Mouse (Mus musculus) midbrain, embryonic 10.5 days (tissue): Measurements from ENCODE around the gene Cspg4. TPM values are rescaled to one million over a fixed set of nuclear protein-coding genes. Genes with fewer than 3 reads are reported as not detected.

Experiments used
- DNase-seq: peaks from one replicate; pipeline ENCODE4 v3.0.0-alpha.2; 2017; ENCODE audit warnings: low spot score
- H3K27ac ChIP-seq: fragments of 300-500 bp; sonication (generic); replicated peaks from 2 replicates; pipeline ENCODE4 v1.5.1; 2016; ENCODE audit warnings: mild to moderate bottlenecking
- H3K27me3 ChIP-seq: fragments of 300-500 bp; sonication (generic); 2 replicates; pipeline ENCODE4 v1.6.1; 2016; ENCODE audit warnings: low read depth, mild to moderate bottlenecking; ENCODE audit not compliant: poor library complexity, severe bottlenecking
- H3K36me3 ChIP-seq: fragments of 300-500 bp; sonication (generic); 2 replicates; pipeline ENCODE4 v1.6.1; 2016; ENCODE audit warnings: mild to moderate bottlenecking, moderate library complexity
- H3K4me1 ChIP-seq: fragments of 300-500 bp; sonication (generic); 2 replicates; pipeline ENCODE4 v1.6.1; 2016
- H3K4me3 ChIP-seq: fragments of 300-500 bp; sonication (generic); 2 replicates; pipeline ENCODE4 v1.5.1; 2016; ENCODE audit warnings: mild to moderate bottlenecking, moderate library complexity
- H3K9me3 ChIP-seq: fragments of 300-500 bp; sonication (generic); replicated peaks from 2 replicates; pipeline ENCODE4 v1.6.1; 2016; ENCODE audit warnings: mild to moderate bottlenecking
- WGBS: fragments of 180-500 bp; shearing (Covaris S2); methylation state at CpG from one replicate; pipeline ENCODE4 v1.1.7; 2016; 5-methylcytosine and 5-hydroxymethylcytosine counted together
- polyA plus RNA-seq: library from polyadenylated mRNA; unstranded; fragments of >200 nt; fragmentation: Nextera tagmentation; extraction: Ambion mirVana; gene quantifications from 2 replicates; pipeline ENCODE4 v1.2.1, GENCODE M21; 2016

The Cspg4 gene
- polyA plus RNA-seq = 0.91 and 1.7 TPM in 2 replicates

- 3% methylated on average over 24 of the region's 24 CpGs for WGBS
- Histone ChIP-seq H3K4me3 (peak within 1 kb of the TSS; percentile 50), H3K27me3 (peaks cover 58% of the 10 kb centered on the region), H3K27ac (peak within 1 kb of the TSS; percentile 52; the same call in 1 of the 2 replicates), H3K36me3 (no peaks in the 10 kb centered on the region), H3K4me1 (peaks cover 36% of the 10 kb centered on the region), H3K9me3 (no peaks in the 10 kb centered on the region)
- peak; percentile 57 for DNase-seq
These were observed at the start of gene Cspg4 for GRCm38 (mm10) chr9:56864832-56865231. Gene Cspg4, plus strand, starts transcription at chr9:56865033.

- WGBS = 6% methylated on average over 3 of the region's 3 CpGs
- Histone ChIP-seq H3K9me3 (no peaks in the 10 kb centered on the region), H3K27me3 (peaks cover 41% of the 10 kb centered on the region), H3K36me3 (no peaks in the 10 kb centered on the region), H3K4me1 (peaks cover 15% of the 10 kb centered on the region), H3K27ac (no peak overlapping the region), H3K4me3 (peak overlapping the region; percentile 51)
- DNase-seq = peak; percentile 29
These were observed 39.9 kb upstream of the Cspg4 start for GRCm38 (mm10) chr9:56824900-56825299.

DNA sequence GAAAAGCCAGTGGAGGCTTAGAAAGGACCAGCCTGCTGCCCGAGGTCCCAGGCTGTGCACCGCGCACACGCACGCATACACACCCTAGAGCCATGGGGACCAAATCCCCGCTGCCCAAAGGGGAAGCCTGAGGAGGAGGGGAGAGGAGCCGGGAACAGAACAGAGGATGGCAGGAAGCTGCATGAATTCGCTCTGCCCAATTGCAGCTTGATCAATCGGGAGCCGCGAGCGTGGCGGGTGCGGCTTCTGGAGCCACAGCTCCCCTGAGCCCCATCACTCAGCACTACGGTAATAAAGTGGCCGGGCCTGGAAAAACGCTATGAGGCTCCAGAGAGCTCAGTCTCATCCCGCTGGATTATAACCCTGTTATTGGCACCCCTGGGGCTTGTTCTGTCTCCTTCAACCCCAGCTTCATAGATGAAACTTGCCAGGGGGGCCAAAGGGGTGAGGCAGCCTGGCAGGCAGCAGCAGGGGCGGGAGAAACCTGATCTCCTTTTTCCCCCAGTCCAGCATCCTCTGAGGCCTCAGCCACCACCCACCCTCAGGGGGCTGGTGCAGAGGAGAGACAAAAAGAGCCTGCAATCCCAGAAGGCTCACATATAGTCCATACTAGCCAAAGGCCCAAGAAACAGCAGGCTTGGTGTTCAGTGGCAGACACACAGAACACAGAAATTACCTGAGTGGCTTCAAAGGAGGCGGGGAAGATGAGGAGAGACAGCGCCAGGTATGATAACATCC, 39.2 kb upstream of the Cspg4 start:
- H3K27ac ChIP-seq = peak overlapping the region; percentile 65

DNA sequence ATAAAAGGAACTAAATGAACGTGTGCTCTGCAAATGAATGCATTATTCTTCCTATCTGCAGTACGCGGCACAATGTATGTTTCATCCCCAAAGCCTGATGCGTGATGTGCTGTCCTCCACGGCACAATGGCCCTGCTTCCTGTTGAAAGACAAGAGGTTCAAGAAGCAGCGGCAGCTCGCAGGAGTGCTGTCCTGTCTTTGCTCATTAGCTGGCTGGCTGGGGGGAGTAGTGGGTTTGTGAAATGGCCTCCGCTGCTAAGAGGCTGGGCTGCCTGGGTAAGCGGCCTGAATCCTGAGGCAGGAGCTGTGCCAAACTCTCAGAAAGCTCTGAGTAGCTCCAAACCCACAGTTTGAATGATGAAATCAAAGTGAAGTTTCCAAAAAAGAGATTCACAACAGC, 36.7 kb upstream of the Cspg4 start:
- DNase-seq = no peak
- Histone ChIP-seq H3K4me1 (peaks cover 36% of the 10 kb centered on the region), H3K36me3 (no peaks in the 10 kb centered on the region), H3K27me3 (peaks cover 54% of the 10 kb centered on the region), H3K4me3 (no peak overlapping the region), H3K9me3 (no peaks in the 10 kb centered on the region), H3K27ac (no peak overlapping the region)
- 49% methylated on average over 9 of the region's 9 CpGs for WGBS

More for the DNA sequence above, 39.2 kb upstream of the Cspg4 start:
- peak; percentile 39 for DNase-seq
- no peaks in the 10 kb centered on the region for H3K9me3 ChIP-seq
- WGBS = 12% methylated on average over 21 of the region's 21 CpGs
- H3K4me1 ChIP-seq = peaks cover 23% of the 10 kb centered on the region
- H3K36me3 ChIP-seq = no peaks in the 10 kb centered on the region
- H3K27me3 ChIP-seq = peaks cover 43% of the 10 kb centered on the region
- peak overlapping the region; percentile 51 for H3K4me3 ChIP-seq

DNA sequence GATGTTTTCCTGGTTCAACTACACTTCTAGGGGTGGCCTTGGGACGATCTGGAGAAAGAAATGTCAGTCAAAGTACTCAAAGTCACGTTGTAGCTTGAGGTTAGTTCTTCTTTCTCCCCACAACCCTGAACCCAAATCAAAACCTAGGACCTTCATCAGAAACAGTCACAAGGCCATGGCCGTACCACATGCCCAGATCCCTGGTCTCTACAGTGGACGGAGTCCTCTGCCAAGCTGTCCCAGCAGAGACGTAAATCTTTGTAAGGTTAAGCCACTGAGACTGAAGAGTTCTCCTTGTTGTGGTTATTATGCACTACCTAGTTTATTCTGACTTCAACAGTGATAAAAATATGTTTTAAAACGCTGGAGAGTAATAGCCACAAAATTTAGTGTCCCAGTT, 36.0 kb upstream of the Cspg4 start:
- Histone ChIP-seq H3K36me3 (no peaks in the 10 kb centered on the region), H3K4me1 (peaks cover 39% of the 10 kb centered on the region), H3K9me3 (no peaks in the 10 kb centered on the region), H3K27ac (no peak overlapping the region), H3K4me3 (no peak overlapping the region), H3K27me3 (peaks cover 57% of the 10 kb centered on the region)
- no peak for DNase-seq
- WGBS = 88% methylated on average over 6 of the region's 6 CpGs

- Histone ChIP-seq H3K4me3 (no peak overlapping the region), H3K4me1 (peaks cover 34% of the 10 kb centered on the region), H3K36me3 (no peaks in the 10 kb centered on the region), H3K27ac (peak overlapping the region; percentile 28; the same call in 1 of the 2 replicates), H3K27me3 (peaks cover 48% of the 10 kb centered on the region), H3K9me3 (no peaks in the 10 kb centered on the region)
- 16% methylated on average over 4 of the region's 4 CpGs for WGBS
- DNase-seq = no peak
These were observed 34.7 kb upstream of the Cspg4 start for GRCm38 (mm10) chr9:56830162-56830561.

DNA sequence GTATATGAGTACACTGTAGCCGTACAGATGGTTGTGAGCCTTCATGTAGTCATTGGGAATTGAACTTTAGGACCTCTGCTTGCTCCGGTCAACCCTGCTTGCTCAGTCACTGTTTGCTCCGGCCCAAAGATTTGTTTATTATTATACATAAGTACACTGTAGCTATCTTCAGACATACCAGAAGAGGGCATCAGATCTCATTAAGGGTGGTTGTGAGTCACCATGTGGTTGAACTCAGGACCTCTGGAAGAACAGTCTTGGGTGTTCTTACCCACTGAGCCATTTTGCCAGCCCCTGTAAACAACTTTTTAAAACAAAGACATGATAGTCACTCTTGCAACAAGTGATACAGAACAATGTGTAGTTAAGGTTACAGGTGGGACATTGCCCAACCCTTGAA, 32.9 kb upstream of the Cspg4 start:
- peaks cover 33% of the 10 kb centered on the region for H3K27me3 ChIP-seq
- 86% methylated on average over 3 of the region's 3 CpGs for WGBS

GRCm38 (mm10) chr9:56832900-56833299, 31.9 kb upstream of the Cspg4 start:
- Histone ChIP-seq H3K36me3 (no peaks in the 10 kb centered on the region), H3K27ac (no peak overlapping the region), H3K9me3 (no peaks in the 10 kb centered on the region), H3K4me1 (peaks cover 24% of the 10 kb centered on the region), H3K27me3 (peaks cover 26% of the 10 kb centered on the region; the same call in 1 of the 2 replicates), H3K4me3 (no peak overlapping the region)
- WGBS = 42% methylated on average over 6 of the region's 6 CpGs
- DNase-seq = no peak

More for the DNA sequence above, 32.9 kb upstream of the Cspg4 start:
- no peak for DNase-seq
- Histone ChIP-seq H3K4me1 (peaks cover 24% of the 10 kb centered on the region), H3K9me3 (no peaks in the 10 kb centered on the region), H3K4me3 (no peak overlapping the region), H3K27ac (no peak overlapping the region), H3K36me3 (no peaks in the 10 kb centered on the region)

- Histone ChIP-seq H3K4me1 (peaks cover 21% of the 10 kb centered on the region), H3K4me3 (no peak overlapping the region), H3K36me3 (no peaks in the 10 kb centered on the region), H3K27ac (no peak overlapping the region), H3K9me3 (no peaks in the 10 kb centered on the region), H3K27me3 (peaks cover 20% of the 10 kb centered on the region; the same call in 1 of the 2 replicates)
- WGBS = 86% methylated on average over 5 of the region's 5 CpGs
- no peak for DNase-seq
These were observed 29.7 kb upstream of the Cspg4 start for GRCm38 (mm10) chr9:56835152-56835551.

- H3K36me3 ChIP-seq = no peaks in the 10 kb centered on the region
- H3K27ac ChIP-seq = no peak overlapping the region
- no peak for DNase-seq
- peaks cover 11% of the 10 kb centered on the region for H3K4me1 ChIP-seq
- peaks cover 15% of the 10 kb centered on the region for H3K27me3 ChIP-seq
- no peaks in the 10 kb centered on the region for H3K9me3 ChIP-seq
- WGBS = 73% methylated on average over 5 of the region's 5 CpGs
- no peak overlapping the region for H3K4me3 ChIP-seq
These were observed 24.1 kb upstream of the Cspg4 start for GRCm38 (mm10) chr9:56840721-56841120.

GRCm38 (mm10) chr9:56841864-56842263, 23.0 kb upstream of the Cspg4 start:
- no peaks in the 10 kb centered on the region for H3K36me3 ChIP-seq
- DNase-seq = no peak
- H3K4me3 ChIP-seq = no peak overlapping the region
- peaks cover 11% of the 10 kb centered on the region for H3K4me1 ChIP-seq
- H3K27me3 ChIP-seq = peaks cover 15% of the 10 kb centered on the region
- H3K27ac ChIP-seq = no peak overlapping the region
- no peaks in the 10 kb centered on the region for H3K9me3 ChIP-seq

- peaks cover 11% of the 10 kb centered on the region for H3K4me1 ChIP-seq
- H3K27me3 ChIP-seq = peaks cover 15% of the 10 kb centered on the region
- H3K9me3 ChIP-seq = no peaks in the 10 kb centered on the region
- WGBS = 82% methylated on average over 3 of the region's 3 CpGs
- no peak overlapping the region for H3K27ac ChIP-seq
- no peak for DNase-seq
- no peak overlapping the region for H3K4me3 ChIP-seq
- no peaks in the 10 kb centered on the region for H3K36me3 ChIP-seq
These were observed 22.5 kb upstream of the Cspg4 start for GRCm38 (mm10) chr9:56842303-56842719.

DNA sequence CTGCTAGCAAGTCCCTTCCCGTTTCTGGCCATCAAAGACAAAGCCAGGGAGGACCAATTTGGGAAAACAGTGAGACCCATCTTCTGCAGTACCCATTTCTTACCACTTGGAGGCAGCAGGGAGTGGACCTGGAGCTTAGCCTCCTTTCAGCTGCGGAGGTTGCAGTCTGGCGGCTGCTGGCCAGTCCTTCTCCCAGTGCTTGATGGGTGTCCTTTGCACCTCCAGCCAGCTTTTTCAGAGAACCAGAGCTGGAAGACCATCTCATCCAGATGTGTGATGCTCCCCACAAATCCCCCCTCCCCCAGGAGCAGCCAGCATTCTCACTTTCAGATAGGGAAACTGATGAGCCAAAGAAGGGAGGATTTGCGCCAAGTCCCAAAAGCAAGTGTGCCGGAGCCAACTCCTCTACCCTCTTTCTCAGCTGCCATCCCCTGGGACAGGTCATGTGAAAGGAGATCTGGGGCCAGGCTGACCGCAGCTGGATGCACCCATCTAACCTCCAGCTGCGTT, 21.1 kb upstream of the Cspg4 start:
- 44% methylated on average over 7 of the region's 7 CpGs for WGBS
- no peaks in the 10 kb centered on the region for H3K9me3 ChIP-seq
- peaks cover 11% of the 10 kb centered on the region for H3K4me1 ChIP-seq
- peak; percentile 73 for DNase-seq
- H3K27me3 ChIP-seq = peaks cover 15% of the 10 kb centered on the region
- H3K36me3 ChIP-seq = no peaks in the 10 kb centered on the region
- H3K4me3 ChIP-seq = no peak overlapping the region
- no peak overlapping the region for H3K27ac ChIP-seq
